Mouse (Mus musculus) MEL (cell line): Measurements from ENCODE around the gene Prkar1a.

Experiments
- CTCF ChIP-seq, 3 experiments: IDR thresholded peaks in 2 of 3; conservative IDR thresholded peaks in 1 of 3; 2 replicates each; pipeline ENCODE4 v1.5.1; 2011 to 2012; ENCODE audit warnings: low read length in 3 of 3, low read depth in 2 of 3, mild to moderate bottlenecking in 2 of 3, improper control_type of control experiment in 1 of 3, inconsistent platforms in 1 of 3, mixed read lengths in 1 of 3, moderate library complexity in 1 of 3; ENCODE audit not compliant: control insufficient read depth in 1 of 3, insufficient read depth in 1 of 3, poor library complexity in 1 of 3, severe bottlenecking in 1 of 3
- MAX ChIP-seq: IDR thresholded peaks from 2 replicates; pipeline ENCODE4 v1.6.1; 2011; ENCODE audit warnings: low read length, improper control_type of control experiment
- MAZ ChIP-seq: IDR thresholded peaks from 2 replicates; pipeline ENCODE4 v1.6.1; 2012; ENCODE audit warnings: low read depth, mild to moderate bottlenecking, inconsistent platforms, low read length, improper control_type of control experiment
- NELFE ChIP-seq: IDR thresholded peaks from 2 replicates; pipeline ENCODE4 v1.6.1; 2011; ENCODE audit warnings: low read depth, low read length, improper control_type of control experiment
- RAD21 ChIP-seq: IDR thresholded peaks from 2 replicates; pipeline ENCODE4 v1.6.1; 2011; ENCODE audit warnings: mild to moderate bottlenecking, low read depth, low read length, improper control_type of control experiment
- USF1 ChIP-seq: IDR thresholded peaks from 2 replicates; pipeline ENCODE4 v1.6.1; 2014; ENCODE audit warnings: low read depth, mild to moderate bottlenecking, inconsistent platforms, low read length, improper control_type of control experiment, moderate library complexity

DNA sequence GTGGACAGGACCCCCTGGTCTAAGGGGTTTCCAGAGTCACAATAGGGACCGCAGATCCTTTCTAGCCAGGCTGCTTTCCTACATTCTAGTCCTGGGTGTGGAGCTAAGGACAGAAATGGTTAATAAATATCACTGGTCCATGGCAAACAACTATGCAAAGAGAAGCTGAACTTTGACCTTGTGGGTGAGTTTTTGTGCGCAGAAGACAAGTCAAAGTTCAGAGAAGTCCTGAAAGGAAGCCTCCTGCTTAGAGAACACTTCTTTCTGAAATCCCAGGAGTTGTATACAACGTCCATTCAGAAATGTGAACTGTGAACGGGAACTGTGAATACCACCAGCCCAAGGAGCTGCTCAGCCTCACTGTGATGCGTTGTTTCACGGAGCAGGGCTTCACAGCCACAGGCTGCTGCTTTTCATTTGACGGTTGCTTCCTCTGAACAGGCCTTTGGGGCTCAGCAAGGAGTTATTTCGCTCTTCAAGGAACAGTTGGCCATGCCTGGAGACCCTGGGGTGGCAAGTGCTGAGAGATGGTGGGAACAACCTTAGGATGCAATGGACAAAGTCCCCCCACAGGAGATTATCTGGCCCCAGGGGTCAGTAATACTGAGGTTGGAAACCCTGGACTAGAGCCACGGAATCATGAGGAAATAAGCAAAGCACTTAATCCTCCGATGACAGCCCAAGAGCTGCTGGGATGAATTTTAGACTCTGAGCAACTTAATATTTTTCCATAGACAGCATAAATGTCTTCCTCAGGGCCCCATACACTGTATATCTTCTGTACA lies 53.0 kb downstream of the Prkar1a start:
- no peak for TF ChIP-seq CTCF (IDR thresholded peaks at IDR 0.05 in 2 of 3, conservative IDR thresholded peaks at IDR 0.05 in 1 of 3; ENCODE audit: control insufficient read depth in 1 of 3, insufficient read depth in 1 of 3, low read depth in 2 of 3, low read length in 3 of 3, poor library complexity in 1 of 3, severe bottlenecking in 1 of 3)
- no peak for TF ChIP-seq MAX
- TF ChIP-seq MAZ, result no peak
- no peak for TF ChIP-seq NELFE
- no peak for TF ChIP-seq USF1
- TF ChIP-seq RAD21, result no peak
